28 mouse cellular contexts compared by ENCODE assay signal in the genomic region with DNA sequence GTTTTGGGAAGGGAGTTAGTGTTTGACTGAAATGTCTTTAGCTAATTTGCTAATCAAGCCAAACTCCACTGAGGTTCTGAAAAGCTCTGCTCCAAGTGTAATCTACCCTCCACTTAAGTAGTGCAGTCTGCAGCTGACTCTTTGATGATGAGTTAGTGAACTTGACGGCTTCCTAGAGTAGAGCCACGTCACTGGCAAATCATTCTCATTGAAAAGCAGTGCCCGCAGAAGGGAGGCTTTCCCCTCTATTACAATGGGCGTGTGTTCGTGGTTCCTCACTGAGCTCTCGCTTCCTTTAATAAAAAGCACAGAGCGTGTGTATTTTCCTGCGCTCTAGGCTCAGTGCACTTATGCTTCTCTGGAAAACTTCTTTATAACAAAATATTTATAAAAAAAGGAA.
DNase-seq lines count a peak whose midpoint lies in the region; ATAC-seq and TF ChIP-seq lines count a peak whose summit lies in the region.
"Had no signal": no experiment of that assay in that cellular context is flagged by ENCODE, and none has a peak within 500 bp of the region (broad histone marks: within the 10 kb centered on the region; RNA-seq: fewer than 3 reads in every experiment).

No protein-coding gene starts in this region.

- H3K4me2 ChIP-seq in kidney, embryonic 16.5 days (replicated peaks; ENCODE audit: low read depth, low read length) = no peak overlapping the region
- H3K4me2 ChIP-seq: heart, embryonic 15.5 days; hindbrain, embryonic 13.5 days; limb, embryonic 13.5 days; liver, embryonic 13.5 days; midbrain, embryonic 13.5 days; neural tube, embryonic 12.5 days had no signal

- no peaks in the 10 kb centered on the region for H3K36me3 ChIP-seq in kidney, embryonic 16.5 days (ENCODE audit: insufficient read depth, low read length)
- H3K36me3 ChIP-seq: forebrain, embryonic 10.5 days; heart, embryonic 15.5 days; hindbrain, embryonic 13.5 days; limb, embryonic 13.5 days; liver, embryonic 13.5 days; midbrain, embryonic 13.5 days; neural tube, embryonic 12.5 days had no signal

- 72% methylated on average over 8 of the region's 8 CpGs for WGBS in kidney, embryonic 16.5 days

- H3K9ac ChIP-seq in kidney, embryonic 16.5 days (replicated peaks; ENCODE audit: low read length) = no peak overlapping the region
- H3K9ac ChIP-seq: heart, embryonic 15.5 days; hindbrain, embryonic 13.5 days; limb, embryonic 13.5 days; liver, embryonic 13.5 days; midbrain, embryonic 13.5 days; neural tube, embryonic 12.5 days had no signal

- no peak for TF ChIP-seq CTCF in layer of hippocampus, adult 2 months (conservative IDR thresholded peaks at IDR 0.05)

- ATAC-seq in activated CD4-positive, CD25-positive, alpha-beta regulatory T cell, adult 4 months = peak; percentile 65
- ATAC-seq in neutrophil, adult 5-6 weeks (ENCODE audit: extremely low read depth, insufficient number of reproducible peaks, low FRiP score, poor library complexity, severe bottlenecking) = 0 out of 2 replicates have a peak, but pooled peaks have one; percentile 23
- ATAC-seq in kidney, embryonic 16.5 days (ENCODE audit: low FRiP score, low TSS enrichment) = no peak
- ATAC-seq: midbrain, embryonic 13.5 days; Patski had no signal

- no peaks in the 10 kb centered on the region for H3K9me3 ChIP-seq in kidney, embryonic 16.5 days (ENCODE audit: low read length)
- H3K9me3 ChIP-seq: forebrain, embryonic 10.5 days; heart, embryonic 15.5 days; hindbrain, embryonic 13.5 days; limb, embryonic 13.5 days; liver, embryonic 13.5 days; megakaryocyte, embryonic 14.5 days; midbrain, embryonic 13.5 days; neural tube, embryonic 12.5 days had no signal

- no peak overlapping the region for H3K27ac ChIP-seq in layer of hippocampus, adult 2 months
- no peak overlapping the region for H3K27ac ChIP-seq in kidney, embryonic 16.5 days (ENCODE audit: low read length)
- H3K27ac ChIP-seq: forebrain, embryonic 10.5 days; heart, embryonic 15.5 days; hindbrain, embryonic 13.5 days; limb, embryonic 13.5 days; liver, embryonic 13.5 days; midbrain, embryonic 13.5 days; neural tube, embryonic 12.5 days; stomach, postnatal 0 days had no signal

- no peaks in the 10 kb centered on the region for H3K27me3 ChIP-seq in kidney, embryonic 16.5 days (ENCODE audit: insufficient read depth, low read length)
- H3K27me3 ChIP-seq: heart, embryonic 15.5 days; hindbrain, embryonic 13.5 days; limb, embryonic 13.5 days; liver, embryonic 13.5 days; megakaryocyte, embryonic 14.5 days; midbrain, embryonic 13.5 days; neural tube, embryonic 12.5 days; Patski had no signal

- peak; percentile 37 for DNase-seq in thymus, postnatal 0 days (ENCODE audit: low spot score)
- no peak for DNase-seq in thymus, postnatal 10 days (ENCODE audit: low spot score in 2 of 2)
- no peak for DNase-seq in layer of hippocampus, adult 2 months (ENCODE audit: low spot score in 2 of 2)
- no peak for DNase-seq in B cell, adult 2 months
- DNase-seq: adrenal gland, adult 8-10 months; cerebellum, adult 8-10 months; gastrocnemius, postnatal 36 days; heart, postnatal 36 days; kidney, adult 8-10 months; kidney, postnatal 4 days; layer of hippocampus, adult 9-11 months; liver, embryonic 13.5 days; lung, adult 2 months; right cerebral cortex, adult 18-20 months; right cerebral cortex, postnatal 4 days; thymus, postnatal 14 days had no signal

- peaks cover 5% of the 10 kb centered on the region; the same call in 1 of the 2 replicates for H3K4me1 ChIP-seq in kidney, embryonic 16.5 days (ENCODE audit: insufficient read depth, low read length)
- H3K4me1 ChIP-seq: hindbrain, embryonic 13.5 days; liver, embryonic 13.5 days; neural tube, embryonic 12.5 days had no signal

- H3K4me3 ChIP-seq in layer of hippocampus, adult 2 months = no peak overlapping the region
- no peak overlapping the region for H3K4me3 ChIP-seq in kidney, embryonic 16.5 days (ENCODE audit: low read length)
- H3K4me3 ChIP-seq: forebrain, embryonic 10.5 days; heart, embryonic 15.5 days; hindbrain, embryonic 13.5 days; limb, embryonic 13.5 days; liver, embryonic 13.5 days; midbrain, embryonic 13.5 days; neural tube, embryonic 12.5 days had no signal
